Mouse (Mus musculus): ENCODE measurements at regions not wholly inside any gene's neighbourhood (a gene's known extent, or its start where the extent isn't known, plus 50 kb on each side); places are given as distances from the start of the nearest gene placed in this dataset.

GRCm38 (mm10) chr2:45239501-45240292 is 122.5 kb upstream of the Zeb2 start (continued):
- TF ChIP-seq RAD21 (IDR thresholded peaks at IDR 0.05; ENCODE audit: low read depth, low read length) (no peak), MAFK (IDR thresholded peaks at IDR 0.05; ENCODE audit: borderline replicate concordance, low read depth, low read length) (peak; percentile 54; the same call in 1 of the 2 replicates), ETS1 (IDR thresholded peaks at IDR 0.05; ENCODE audit: low read depth, low read length) (peak; percentile 95), SMC3 (IDR thresholded peaks at IDR 0.05; ENCODE audit: low read depth, low read length) (no peak), TCF12 (IDR thresholded peaks at IDR 0.05; ENCODE audit: low read depth, low read length) (peak; percentile 98), USF2 (IDR thresholded peaks at IDR 0.05; ENCODE audit: borderline replicate concordance in 1 of 2, insufficient read depth in 1 of 2, low read depth in 1 of 2, low read length in 2 of 2) (no peak), NRF1 (IDR thresholded peaks at IDR 0.05; ENCODE audit: insufficient read depth, low read depth, low read length, poor library complexity, severe bottlenecking) (no peak), USF1 (IDR thresholded peaks at IDR 0.05; ENCODE audit: low read depth, low read length) (peak; percentile 81), ZKSCAN1 (IDR thresholded peaks at IDR 0.05; ENCODE audit: low read depth, low read length) (peak; percentile 17; the same call in 1 of the 2 replicates)

DNA sequence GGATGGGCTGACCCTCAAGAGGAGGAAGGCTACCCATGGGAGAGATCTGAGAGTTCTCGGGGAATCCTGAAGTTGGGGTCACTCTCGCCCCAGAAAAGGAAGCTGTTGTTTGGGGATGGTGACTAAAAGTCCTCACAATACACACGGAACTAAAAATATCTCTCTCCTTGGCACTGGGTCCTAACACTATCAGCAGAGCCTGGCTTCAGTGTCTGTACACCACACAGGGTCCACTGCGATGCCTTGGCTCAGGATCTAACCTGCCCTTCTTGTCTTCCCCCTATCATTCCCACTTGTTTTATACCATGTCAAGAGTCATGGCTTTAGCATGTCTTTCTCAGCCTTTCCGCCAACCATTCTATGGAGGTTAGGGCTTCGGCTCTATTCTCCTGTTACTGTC is 121.8 kb upstream of the Zeb2 start:
- Histone ChIP-seq H3K27me3 (ENCODE audit: control insufficient read depth in 1 of 2, insufficient read depth in 2 of 2, low read length in 2 of 2) (no peaks in the 10 kb centered on the region), H3K4me3 (ENCODE audit: control insufficient read depth in 1 of 2, insufficient read depth in 1 of 2, low read depth in 2 of 2, low read length in 2 of 2) (no peak overlapping the region), H3K79me2 (ENCODE audit: control insufficient read depth, insufficient read depth, low read length, poor library complexity) (no peaks in the 10 kb centered on the region), H3K36me3 (ENCODE audit: control insufficient read depth in 1 of 2, insufficient read depth in 2 of 2, low read length in 2 of 2) (peaks cover 0 to 15% of the 10 kb centered on the region in 2 experiments; a peak in 2 of 4 replicates), H3K9ac (ENCODE audit: control insufficient read depth, low read depth, low read length, poor library complexity, severe bottlenecking) (no peak overlapping the region), H3K27ac (ENCODE audit: control insufficient read depth, low read depth, low read length) (peak overlapping the region; percentile 73), H3K9me3 (replicated peaks; ENCODE audit: insufficient read depth, low read length) (no peaks in the 10 kb centered on the region), H3K4me1 (ENCODE audit: control insufficient read depth in 1 of 2, insufficient read depth in 2 of 2, low read length in 2 of 2) (peaks cover 2 to 21% of the 10 kb centered on the region in 2 experiments; a peak in 3 of 4 replicates)
- TF ChIP-seq MAFK (IDR thresholded peaks at IDR 0.05; ENCODE audit: borderline replicate concordance, low read depth, low read length), result no peak
- 0 out of 2 replicates have a peak, but pooled peaks have one; percentile 33 for TF ChIP-seq TBP (IDR thresholded peaks at IDR 0.05; ENCODE audit: low read depth, low read length)
- peak; percentile 39 for DNase-seq (ENCODE audit: low read depth, low spot score)

GRCm38 (mm10) chr2:45236168-45236700 is 119.0 kb upstream of the Zeb2 start:
- Histone ChIP-seq H3K9me3 (replicated peaks; ENCODE audit: insufficient read depth, low read length) (no peaks in the 10 kb centered on the region), H3K36me3 (ENCODE audit: control insufficient read depth in 1 of 2, insufficient read depth in 2 of 2, low read length in 2 of 2) (peaks cover 0 to 15% of the 10 kb centered on the region in 2 experiments; a peak in 2 of 4 replicates), H3K9ac (ENCODE audit: control insufficient read depth, low read depth, low read length, poor library complexity, severe bottlenecking) (no peak overlapping the region), H3K27me3 (ENCODE audit: control insufficient read depth in 1 of 2, insufficient read depth in 2 of 2, low read length in 2 of 2) (no peaks in the 10 kb centered on the region), H3K4me1 (ENCODE audit: control insufficient read depth in 1 of 2, insufficient read depth in 2 of 2, low read length in 2 of 2) (peaks cover 2 to 20% of the 10 kb centered on the region in 2 experiments; a peak in 3 of 4 replicates), H3K79me2 (ENCODE audit: control insufficient read depth, insufficient read depth, low read length, poor library complexity) (no peaks in the 10 kb centered on the region), H3K27ac (ENCODE audit: control insufficient read depth, low read depth, low read length) (no peak overlapping the region), H3K4me3 (ENCODE audit: control insufficient read depth in 1 of 2, insufficient read depth in 1 of 2, low read depth in 2 of 2, low read length in 2 of 2) (no peak overlapping the region)
- peak; percentile 23 for DNase-seq (ENCODE audit: low read depth, low spot score)
- TF ChIP-seq TCF12 (IDR thresholded peaks at IDR 0.05; ENCODE audit: low read depth, low read length) (no peak), MEF2A (IDR thresholded peaks at IDR 0.05; ENCODE audit: extremely low read depth, insufficient replicate concordance, low read depth, low read length, poor library complexity, severe bottlenecking) (no peak), MYC (IDR thresholded peaks at IDR 0.05; ENCODE audit: low read depth, low read length) (no peak), USF1 (IDR thresholded peaks at IDR 0.05; ENCODE audit: low read depth, low read length) (no peak), UBTF (IDR thresholded peaks at IDR 0.05; ENCODE audit: borderline replicate concordance, insufficient read depth, low read depth, low read length) (no peak), SIN3A (IDR thresholded peaks at IDR 0.05; ENCODE audit: low read length) (no peak), ELF1 (IDR thresholded peaks at IDR 0.05; ENCODE audit: low read depth, low read length) (no peak), RCOR1 (IDR thresholded peaks at IDR 0.05; ENCODE audit: low read depth, low read length) (no peak), CTCF (IDR thresholded peaks at IDR 0.05 in 2 of 3, conservative IDR thresholded peaks at IDR 0.05 in 1 of 3; ENCODE audit: control insufficient read depth in 1 of 3, insufficient read depth in 1 of 3, low read depth in 2 of 3, low read length in 3 of 3, poor library complexity in 1 of 3, severe bottlenecking in 1 of 3) (no peak), HCFC1 (IDR thresholded peaks at IDR 0.05; ENCODE audit: low read depth, low read length) (no peak), ZMIZ1 (IDR thresholded peaks at IDR 0.05; ENCODE audit: low read depth, low read length) (no peak), ETS1 (IDR thresholded peaks at IDR 0.05; ENCODE audit: low read depth, low read length) (no peak), POLR2AphosphoS5 (IDR thresholded peaks at IDR 0.05; ENCODE audit: borderline replicate concordance, low read depth, low read length) (no peak), SMC3 (IDR thresholded peaks at IDR 0.05; ENCODE audit: low read depth, low read length) (no peak), NELFE (IDR thresholded peaks at IDR 0.05; ENCODE audit: low read depth, low read length) (no peak), ZC3H11A (IDR thresholded peaks at IDR 0.05; ENCODE audit: low read depth, low read length) (no peak), JUND (IDR thresholded peaks at IDR 0.05; ENCODE audit: low read depth, low read length) (no peak), TAL1 (IDR thresholded peaks at IDR 0.05; ENCODE audit: low read length) (no peak), MAX (IDR thresholded peaks at IDR 0.05; ENCODE audit: low read length) (no peak), POLR2AphosphoS2 (IDR thresholded peaks at IDR 0.05; ENCODE audit: low read length) (no peak)
